ENCODE assay signal across 18 mouse cellular contexts in genomic region chr3:53226223-53226622, GRCm38 (mm10).
A peak's percentile ranks its signal among the peaks of the same experiment; 100 is the strongest.
DNase-seq lines count a peak whose midpoint lies in the region; ATAC-seq and TF ChIP-seq lines count a peak whose summit lies in the region.
"Had no signal": no experiment of that assay in that cellular context is flagged by ENCODE, and none has a peak within 500 bp of the region (broad histone marks: within the 10 kb centered on the region; RNA-seq: fewer than 3 reads in every experiment).

No protein-coding gene starts in this region.

- intact Hi-C loops in heart, postnatal 25 days (cut with DNase I) = no loop called here

- no peaks in the 10 kb centered on the region for H3K27me3 ChIP-seq in heart, embryonic 13.5 days (replicated peaks)
- no peaks in the 10 kb centered on the region for H3K27me3 ChIP-seq in kidney, embryonic 14.5 days (ENCODE audit: control insufficient read depth, insufficient read depth, low read length)
- no peaks in the 10 kb centered on the region for H3K27me3 ChIP-seq in midbrain, embryonic 15.5 days (replicated peaks)
- H3K27me3 ChIP-seq in midbrain, postnatal 0 days (ENCODE audit: insufficient read depth, low read length) = no peaks in the 10 kb centered on the region
- H3K27me3 ChIP-seq: embryonic facial prominence, embryonic 12.5 days; limb, embryonic 13.5 days; liver, embryonic 15.5 days; midbrain, embryonic 12.5 days; Patski had no signal

- ATAC-seq in heart, embryonic 13.5 days (ENCODE audit: extremely low read depth, insufficient number of reproducible peaks, low FRiP score, low TSS enrichment) = no peak
- no peak for ATAC-seq in kidney, embryonic 14.5 days (ENCODE audit: low FRiP score, low TSS enrichment)
- no peak for ATAC-seq in midbrain, embryonic 15.5 days (replicated peaks)
- no peak for ATAC-seq in midbrain, postnatal 0 days (ENCODE audit: low FRiP score)
- ATAC-seq: activated CD4-positive, CD25-positive, alpha-beta regulatory T cell, adult 4 months; forebrain, postnatal 0 days; intestine, postnatal 0 days; Patski had no signal

- peaks cover 77% of the 10 kb centered on the region for H3K4me1 ChIP-seq in heart, embryonic 13.5 days
- peaks cover 4% of the 10 kb centered on the region; the same call in 1 of the 2 replicates for H3K4me1 ChIP-seq in kidney, embryonic 14.5 days (ENCODE audit: control insufficient read depth, insufficient read depth, low read length)
- H3K4me1 ChIP-seq in midbrain, embryonic 15.5 days = peaks cover 6% of the 10 kb centered on the region; the same call in 1 of the 2 replicates
- 0 out of 2 replicates have a peak, but pooled peaks cover 2% of the 10 kb centered on the region for H3K4me1 ChIP-seq in midbrain, postnatal 0 days (ENCODE audit: insufficient read depth, low read length)
- H3K4me1 ChIP-seq: embryonic facial prominence, embryonic 12.5 days; liver, embryonic 15.5 days had no signal

- no peak overlapping the region for H3K9ac ChIP-seq in heart, embryonic 13.5 days
- no peak overlapping the region for H3K9ac ChIP-seq in kidney, embryonic 14.5 days (ENCODE audit: low read depth, low read length)
- H3K9ac ChIP-seq in midbrain, embryonic 15.5 days = no peak overlapping the region
- no peak overlapping the region for H3K9ac ChIP-seq in midbrain, postnatal 0 days (replicated peaks; ENCODE audit: low read length, poor library complexity, severe bottlenecking)
- H3K9ac ChIP-seq: embryonic facial prominence, embryonic 12.5 days; forebrain, postnatal 0 days; limb, embryonic 13.5 days; liver, embryonic 15.5 days; midbrain, embryonic 12.5 days had no signal

- 52% methylated on average over 6 of the region's 6 CpGs for WGBS in heart, embryonic 13.5 days
- 71% methylated on average over 6 of the region's 6 CpGs for WGBS in kidney, embryonic 14.5 days
- WGBS in midbrain, embryonic 15.5 days = 43% methylated on average over 6 of the region's 6 CpGs
- WGBS in midbrain, postnatal 0 days = 56% methylated on average over 6 of the region's 6 CpGs

- peak overlapping the region; percentile 44 for H3K4me2 ChIP-seq in heart, embryonic 13.5 days
- no peak overlapping the region for H3K4me2 ChIP-seq in kidney, embryonic 14.5 days (replicated peaks; ENCODE audit: low read depth, low read length)
- no peak overlapping the region for H3K4me2 ChIP-seq in midbrain, embryonic 15.5 days
- no peak overlapping the region for H3K4me2 ChIP-seq in midbrain, postnatal 0 days (ENCODE audit: low read depth, low read length, poor library complexity, severe bottlenecking)
- H3K4me2 ChIP-seq: embryonic facial prominence, embryonic 12.5 days; limb, embryonic 13.5 days; liver, embryonic 15.5 days; midbrain, embryonic 12.5 days had no signal

- H3K9me3 ChIP-seq in heart, embryonic 13.5 days = no peaks in the 10 kb centered on the region
- H3K9me3 ChIP-seq in kidney, embryonic 14.5 days (ENCODE audit: control insufficient read depth, low read length) = no peaks in the 10 kb centered on the region
- no peaks in the 10 kb centered on the region for H3K9me3 ChIP-seq in midbrain, embryonic 15.5 days
- no peaks in the 10 kb centered on the region for H3K9me3 ChIP-seq in midbrain, postnatal 0 days (ENCODE audit: low read length)
- H3K9me3 ChIP-seq: embryonic facial prominence, embryonic 12.5 days; limb, embryonic 13.5 days; liver, embryonic 15.5 days; midbrain, embryonic 12.5 days had no signal

- no peaks in the 10 kb centered on the region for H3K36me3 ChIP-seq in heart, embryonic 13.5 days
- no peaks in the 10 kb centered on the region for H3K36me3 ChIP-seq in kidney, embryonic 14.5 days (ENCODE audit: control insufficient read depth, insufficient read depth, low read length)
- no peaks in the 10 kb centered on the region for H3K36me3 ChIP-seq in midbrain, embryonic 15.5 days (replicated peaks)
- no peaks in the 10 kb centered on the region for H3K36me3 ChIP-seq in midbrain, postnatal 0 days (ENCODE audit: insufficient read depth, low read length)
- H3K36me3 ChIP-seq: embryonic facial prominence, embryonic 12.5 days; limb, embryonic 13.5 days; liver, embryonic 15.5 days; midbrain, embryonic 12.5 days had no signal

- H3K27ac ChIP-seq in heart, embryonic 13.5 days (replicated peaks) = peak overlapping the region; percentile 91
- peak overlapping the region; percentile 47; the same call in 1 of the 2 replicates for H3K27ac ChIP-seq in kidney, embryonic 14.5 days (ENCODE audit: low read depth, low read length)
- H3K27ac ChIP-seq in midbrain, embryonic 15.5 days = 0 out of 2 replicates have a peak overlapping the region, but pooled peaks have one; percentile 3
- H3K27ac ChIP-seq in midbrain, postnatal 0 days (ENCODE audit: low read depth, low read length) = no peak overlapping the region
- H3K27ac ChIP-seq: embryonic facial prominence, embryonic 12.5 days; liver, embryonic 15.5 days; macrophage; midbrain, embryonic 12.5 days had no signal

- H3K4me3 ChIP-seq in heart, embryonic 13.5 days = no peak overlapping the region
- H3K4me3 ChIP-seq in kidney, embryonic 14.5 days (ENCODE audit: low read length) = no peak overlapping the region
- H3K4me3 ChIP-seq in midbrain, embryonic 15.5 days = no peak overlapping the region
- H3K4me3 ChIP-seq in midbrain, postnatal 0 days (ENCODE audit: low read depth, low read length) = no peak overlapping the region
- H3K4me3 ChIP-seq: embryonic facial prominence, embryonic 12.5 days; limb, embryonic 13.5 days; liver, embryonic 15.5 days; midbrain, embryonic 12.5 days had no signal

- DNase-seq in heart, postnatal 25 days (ENCODE audit: low spot score) = no peak
- no peak for DNase-seq in kidney, adult 11 months
- DNase-seq in midbrain, postnatal 0 days (ENCODE audit: low spot score) = no peak
- no peak for DNase-seq in B cell, adult 2 months
- DNase-seq: adrenal gland, postnatal 25 days; forebrain, postnatal 0 days; thymus, adult 2 months had no signal

- TF ChIP-seq CTCF in midbrain, postnatal 0 days (IDR thresholded peaks at IDR 0.05) = no peak
